Mouse (Mus musculus) ES-CJ7 (cell line): ENCODE results near the gene Fbxw9.

Experiments used
- DNase-seq: peaks from one replicate; pipeline ENCODE4 v3.0.0; 2011; ENCODE audit warnings: low read depth, low spot score

Gene Fbxw9

GRCm38 (mm10) chr8:85083108-85083813 lies 23.4 kb downstream of the Fbxw9 start, which contains the start of gene Man2b1:
Gene Man2b1 (plus strand): TSS chr8:85083270.
- peak; percentile 92 for DNase-seq

- DNase-seq, result no peak
Observed at GRCm38 (mm10) chr8:85084633-85085032, 24.8 kb downstream of the Fbxw9 start.

GRCm38 (mm10) chr8:85086238-85086637 lies 26.4 kb downstream of the Fbxw9 start:
- DNase-seq, result no peak

- DNase-seq, result no peak
Observed at GRCm38 (mm10) chr8:85088771-85089170, 28.9 kb downstream of the Fbxw9 start.

- DNase-seq, result no peak
Observed at GRCm38 (mm10) chr8:85090856-85091255, 31.0 kb downstream of the Fbxw9 start.

GRCm38 (mm10) chr8:85091526-85092090 lies 31.8 kb downstream of the Fbxw9 start:
- peak; percentile 83 for DNase-seq

GRCm38 (mm10) chr8:85095051-85095450 lies 35.2 kb downstream of the Fbxw9 start:
- no peak for DNase-seq

GRCm38 (mm10) chr8:85095566-85095965 lies 35.7 kb downstream of the Fbxw9 start:
- DNase-seq, result no peak

GRCm38 (mm10) chr8:85096196-85096595 lies 36.3 kb downstream of the Fbxw9 start:
- DNase-seq, result no peak

GRCm38 (mm10) chr8:85096850-85097249 lies 37.0 kb downstream of the Fbxw9 start:
- no peak for DNase-seq

GRCm38 (mm10) chr8:85100076-85100665 lies 40.3 kb downstream of the Fbxw9 start:
- DNase-seq, result no peak

GRCm38 (mm10) chr8:85113241-85113640 lies 53.4 kb downstream of the Fbxw9 start:
- DNase-seq, result no peak

- DNase-seq, result peak; percentile 69
Observed at GRCm38 (mm10) chr8:85115501-85115900, 55.6 kb downstream of the Fbxw9 start.
